Mouse (Mus musculus) liver, postnatal 0 days (tissue): ENCODE data around the gene Gmppa. TPM values are rescaled to one million over a fixed set of nuclear protein-coding genes. Genes with fewer than 3 reads are reported as not detected.

Experiments used
- ATAC-seq: fragments of 200-750 bp; cut with Nextera tagmentation; 2 replicates; pipeline ENCODE4 v1.8.0; 2017; ENCODE audit warnings: mild to moderate bottlenecking, moderate library complexity
- DNase-seq: peaks from one replicate; pipeline ENCODE4 v3.0.0-alpha.2; 2016
- H3K27ac ChIP-seq: fragments of 300-500 bp; sonication (generic); 2 replicates; pipeline ENCODE4 v1.5.1; 2014; ENCODE audit warnings: antibody characterized with exemption, moderate library complexity, mild to moderate bottlenecking, low read depth
- H3K27me3 ChIP-seq: fragments of 300-500 bp; sonication (generic); 2 replicates; pipeline ENCODE4 v1.6.1; 2014; ENCODE audit warnings: low read length, control low read depth, mixed read lengths; ENCODE audit not compliant: insufficient read depth
- H3K36me3 ChIP-seq: fragments of 300-500 bp; sonication (generic); replicated peaks from 2 replicates; pipeline ENCODE4 v1.6.1; 2014; ENCODE audit warnings: mild to moderate bottlenecking, control low read depth, low read length, moderate library complexity, mixed read lengths; ENCODE audit not compliant: insufficient read depth
- H3K4me1 ChIP-seq: fragments of 300-500 bp; sonication (generic); 2 replicates; pipeline ENCODE4 v1.6.1; 2014; ENCODE audit warnings: antibody characterized with exemption, mild to moderate bottlenecking, control low read depth; ENCODE audit not compliant: insufficient read depth
- H3K4me2 ChIP-seq: fragments of 300-500 bp; sonication (generic); 2 replicates; pipeline ENCODE4 v1.6.1; 2014; ENCODE audit warnings: low read depth, mild to moderate bottlenecking, low read length, moderate library complexity, mixed read lengths
- H3K4me3 ChIP-seq: fragments of 300-500 bp; sonication (generic); 2 replicates; pipeline ENCODE4 v1.5.1; 2014; ENCODE audit warnings: low read depth, low read length
- H3K9ac ChIP-seq: fragments of 300-500 bp; sonication (generic); replicated peaks from 2 replicates; pipeline ENCODE4 v1.6.1; 2014; ENCODE audit warnings: mild to moderate bottlenecking, moderate library complexity
- H3K9me3 ChIP-seq: fragments of 300-500 bp; sonication (generic); 2 replicates; pipeline ENCODE4 v1.6.1; 2016; ENCODE audit warnings: mild to moderate bottlenecking, control low read depth, low read length, mixed read lengths
- CTCF ChIP-seq: sonication (generic); IDR thresholded peaks from 2 replicates; pipeline ENCODE4 v1.5.1; 2016; ENCODE audit warnings: antibody characterized with exemption, low read depth
- EP300 ChIP-seq: IDR thresholded peaks from 2 replicates; pipeline ENCODE4 v1.6.1; 2016; ENCODE audit warnings: antibody characterized with exemption, low read depth, mild to moderate bottlenecking
- WGBS: fragments of 180-500 bp; shearing (Covaris S2); extraction: QIAGEN DNeasy Blood & Tissue Kit; methylation state at CpG from one replicate; pipeline ENCODE4 v1.1.7; 2014; ENCODE audit not compliant: insufficient replicate concordance; 5-methylcytosine and 5-hydroxymethylcytosine counted together
- polyA plus RNA-seq: library from polyadenylated mRNA; unstranded; fragments of >200 nt; fragmentation: Nextera tagmentation; extraction: Ambion mirVana; gene quantifications from 2 replicates; pipeline ENCODE4 v1.2.1, GENCODE M21; 2015

Gene Gmppa
- polyA plus RNA-seq, 1 experiment from 2014 or later, result 22.0 TPM

GRCm38 (mm10) chr1:75487040-75487404 is 51.3 kb downstream of the Gmppa start:
- WGBS, result 10% methylated on average over 13 of the region's 13 CpGs

GRCm38 (mm10) chr1:75487405-75488161 is 51.9 kb downstream of the Gmppa start:
- peaks cover 63% of the 10 kb centered on the region for H3K27me3 ChIP-seq

More at GRCm38 (mm10) chr1:75487040-75487404, 51.3 kb downstream of the Gmppa start:
- no peak for ATAC-seq
- Histone ChIP-seq H3K27ac (no peak overlapping the region), H3K36me3 (no peaks in the 10 kb centered on the region), H3K27me3 (peaks cover 69% of the 10 kb centered on the region), H3K9me3 (no peaks in the 10 kb centered on the region), H3K4me1 (no peaks in the 10 kb centered on the region), H3K4me2 (peak overlapping the region; percentile 70), H3K9ac (no peak overlapping the region), H3K4me3 (peak overlapping the region; percentile 41)
- no peak for DNase-seq
- no peak for TF ChIP-seq CTCF
- no peak for TF ChIP-seq EP300

DNA sequence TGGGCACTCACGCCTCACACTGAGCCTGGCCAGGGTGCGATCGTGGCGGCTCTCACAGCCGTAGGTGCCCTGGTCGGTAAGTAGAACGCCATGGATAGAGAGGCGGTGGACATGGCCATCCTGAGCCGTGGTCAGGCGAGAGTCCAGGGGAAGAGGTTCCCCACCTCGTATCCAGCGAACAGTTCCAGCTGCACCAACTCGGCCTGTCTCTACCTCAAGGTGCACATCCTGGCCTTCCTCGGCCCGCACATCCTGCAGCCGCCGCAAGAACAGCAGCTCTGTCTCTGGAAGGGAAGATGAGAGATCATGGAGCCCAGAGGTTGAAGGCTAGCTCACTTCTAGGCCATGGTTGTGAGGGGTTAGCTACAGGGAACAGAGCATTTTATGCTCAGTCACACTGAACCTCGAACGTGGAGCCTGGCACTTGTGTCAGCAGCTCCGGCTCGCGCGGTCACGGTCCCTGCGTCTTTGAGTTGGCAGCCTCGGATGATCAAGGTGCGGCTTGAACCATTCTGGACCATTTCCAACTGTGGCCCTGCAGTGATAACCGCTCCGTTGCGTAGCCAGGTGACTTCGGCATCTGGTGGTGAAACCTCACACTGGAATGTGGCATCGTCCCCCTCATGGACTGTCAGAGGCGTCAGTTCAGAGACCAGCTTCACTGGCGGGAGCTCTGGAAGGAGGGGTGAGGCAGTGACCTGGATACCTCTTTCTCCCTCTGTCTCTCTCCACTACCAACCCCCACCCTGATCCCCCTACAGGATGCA is 55.2 kb downstream of the Gmppa start:
- Histone ChIP-seq H3K9ac (no peak overlapping the region), H3K27ac (no peak overlapping the region), H3K27me3 (peaks cover 35% of the 10 kb centered on the region), H3K4me2 (no peak overlapping the region), H3K4me3 (no peak overlapping the region), H3K4me1 (no peaks in the 10 kb centered on the region), H3K36me3 (no peaks in the 10 kb centered on the region), H3K9me3 (no peaks in the 10 kb centered on the region)
- DNase-seq (no peak), ATAC-seq (no peak)
- TF ChIP-seq EP300 (no peak), CTCF (no peak)
- 87% methylated on average over 34 of the region's 34 CpGs for WGBS

More at GRCm38 (mm10) chr1:75487405-75488161, 51.9 kb downstream of the Gmppa start:
- 8% methylated on average over 62 of the region's 62 CpGs for WGBS
- DNase-seq (peak; percentile 66), ATAC-seq (peak; percentile 77)
- Histone ChIP-seq H3K4me1 (no peaks in the 10 kb centered on the region), H3K4me2 (peak overlapping the region; percentile 70), H3K9ac (no peak overlapping the region), H3K4me3 (peak overlapping the region; percentile 41), H3K27ac (no peak overlapping the region), H3K9me3 (no peaks in the 10 kb centered on the region), H3K36me3 (no peaks in the 10 kb centered on the region)
- TF ChIP-seq EP300 (no peak), CTCF (no peak)

GRCm38 (mm10) chr1:75492579-75493170 is 56.9 kb downstream of the Gmppa start:
- H3K27me3 ChIP-seq, result peaks cover 18% of the 10 kb centered on the region
- WGBS, result 63% methylated on average over 24 of the region's 24 CpGs

More at GRCm38 (mm10) chr1:75492579-75493170, 56.9 kb downstream of the Gmppa start:
- ATAC-seq, result no peak
- no peak overlapping the region for H3K27ac ChIP-seq
- H3K9ac ChIP-seq, result no peak overlapping the region
- no peaks in the 10 kb centered on the region for H3K9me3 ChIP-seq
- DNase-seq, result no peak
- TF ChIP-seq EP300, result no peak
- no peak for TF ChIP-seq CTCF
- H3K4me1 ChIP-seq, result no peaks in the 10 kb centered on the region
- H3K4me2 ChIP-seq, result no peak overlapping the region
- no peak overlapping the region for H3K4me3 ChIP-seq
- no peaks in the 10 kb centered on the region for H3K36me3 ChIP-seq

Other genes starting within 250 kb of the Gmppa start
- gene Ankzf1, start 243.8 kb upstream of the Gmppa start, polyA plus RNA-seq, result 8.0 and 9.8 TPM in 2 replicates
- gene Atg9a, start 243.7 kb upstream of the Gmppa start, polyA plus RNA-seq, result 17.6 and 17.8 TPM in 2 replicates
- 2.7 and 3.5 TPM in 2 replicates for gene Glb1l, start 225.1 kb upstream of the Gmppa start, polyA plus RNA-seq
- gene Stk16, start 225.1 kb upstream of the Gmppa start, polyA plus RNA-seq, result 88.3 and 101 TPM in 2 replicates
- 291 and 298 TPM in 2 replicates for gene Tuba4a, start 216.1 kb upstream of the Gmppa start, polyA plus RNA-seq
- gene A630095N17Rik, start 203.8 kb upstream of the Gmppa start, polyA plus RNA-seq, result 0.18 TPM in 1 of 2 replicates, not detected in the other
- 29.0 and 31.0 TPM in 2 replicates for gene Dnajb2, start 199.5 kb upstream of the Gmppa start, polyA plus RNA-seq
- 0.02 and 0.09 TPM in 2 replicates for gene Ptprn, start 171.4 kb upstream of the Gmppa start, polyA plus RNA-seq
- not detected in 2 replicates for gene Resp18, start 157.5 kb upstream of the Gmppa start, polyA plus RNA-seq
- 50.5 and 52.8 TPM in 2 replicates for gene Dnpep, start 117.9 kb upstream of the Gmppa start, polyA plus RNA-seq
- gene Des, start 75.6 kb upstream of the Gmppa start, polyA plus RNA-seq, result 4.0 and 14.2 TPM in 2 replicates
- 3.4 and 3.5 TPM in 2 replicates for gene Speg, start 60.6 kb upstream of the Gmppa start, polyA plus RNA-seq
- gene Asic4, start 14.5 kb downstream of the Gmppa start, polyA plus RNA-seq, result not detected in 2 replicates
- 3.1 and 3.3 TPM in 2 replicates for gene Chpf, start 43.4 kb downstream of the Gmppa start, polyA plus RNA-seq
- gene Tmem198, start 43.6 kb downstream of the Gmppa start, polyA plus RNA-seq, result 0.08 TPM in 1 of 2 replicates, not detected in the other
- 3.4 and 4.5 TPM in 2 replicates for gene Obsl1, start 70.5 kb downstream of the Gmppa start, polyA plus RNA-seq
- gene Inha, start 71.1 kb downstream of the Gmppa start, polyA plus RNA-seq, result 0.33 and 0.36 TPM in 2 replicates
- gene Stk11ip, start 85.6 kb downstream of the Gmppa start, polyA plus RNA-seq, result 3.3 TPM in 2 replicates
- gene Slc4a3, start 110.3 kb downstream of the Gmppa start, polyA plus RNA-seq, result 0.40 and 0.42 TPM in 2 replicates